Mouse (Mus musculus) urinary bladder, postnatal 14 days (tissue): ENCODE data around the gene Akr1c18.

Experiments used
- DNase-seq: peaks from one replicate; pipeline ENCODE4 v3.0.0; 2021; ENCODE audit warnings: low spot score

The Akr1c18 gene

DNA sequence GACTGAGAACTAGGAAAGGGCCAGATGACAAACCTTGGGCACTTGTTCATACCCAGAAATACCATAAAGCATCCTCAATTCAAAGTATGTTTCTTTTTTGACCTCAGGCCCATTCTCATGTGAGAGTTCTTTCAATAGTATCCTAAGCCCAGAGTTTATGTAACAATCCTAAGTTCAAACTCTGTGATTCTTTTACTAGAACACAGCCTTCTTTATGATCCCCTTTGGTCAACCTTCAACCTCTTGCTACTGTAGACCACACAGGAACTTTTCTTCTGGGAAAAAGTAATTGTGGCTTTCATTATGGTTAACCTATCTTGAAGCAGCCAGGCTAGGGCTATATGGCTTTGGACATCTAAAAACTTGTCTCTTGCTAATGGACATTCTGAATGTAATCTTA is 48.8 kb downstream of the Akr1c18 start:
- DNase-seq = no peak
